Mouse (Mus musculus) retina, adult 2 months (tissue): ENCODE measurements around the gene Gm3532.
"Not testable (repeated sequence)": the region's sequence is repeated elsewhere in the genome, so short reads cannot be mapped to it uniquely, and the experiment has no call there.

ENCODE experiments used
- DNase-seq: peaks from one replicate; pipeline ENCODE4 v3.0.0-alpha.2; 2012; ENCODE audit warnings: low read depth, low spot score

The Gm3532 gene

GRCm38 (mm10) chr14:5538196-5538595 is at the start of gene Gm3532:
Gene Gm3532, plus strand, starts transcription at chr14:5538496.
- not testable (repeated sequence) for DNase-seq

GRCm38 (mm10) chr14:5501374-5501773 is 36.9 kb upstream of the Gm3532 start, which contains the start of gene Gm3488:
Gene Gm3488, plus strand, starts transcription at chr14:5501674.
- not testable (repeated sequence) for DNase-seq
